ENCODE assay signal across 8 mouse cellular contexts in genomic region chr9:111093094-111093493, GRCm38 (mm10). TPM values are rescaled to one million over a fixed set of nuclear protein-coding genes. Genes with fewer than 3 reads are reported as not detected.
DNase-seq lines count a peak whose midpoint lies in the region; ATAC-seq and TF ChIP-seq lines count a peak whose summit lies in the region.
"Had no signal": no experiment of that assay in that cellular context is flagged by ENCODE, and none has a peak within 500 bp of the region (broad histone marks: within the 10 kb centered on the region; RNA-seq: fewer than 3 reads in every experiment).

No protein-coding gene starts in this region.

- H3K36me3 ChIP-seq in kidney, postnatal 0 days (ENCODE audit: insufficient read depth, low read length) = no peaks in the 10 kb centered on the region
- no peaks in the 10 kb centered on the region for H3K36me3 ChIP-seq in lung, embryonic 14.5 days (ENCODE audit: insufficient read depth)
- H3K36me3 ChIP-seq: heart, embryonic 15.5 days had no signal

- no peak overlapping the region for H3K4me2 ChIP-seq in kidney, postnatal 0 days (ENCODE audit: low read length)
- no peak overlapping the region for H3K4me2 ChIP-seq in lung, embryonic 14.5 days
- H3K4me2 ChIP-seq: heart, embryonic 15.5 days had no signal

- H3K27ac ChIP-seq in kidney, postnatal 0 days = no peak overlapping the region
- no peak overlapping the region for H3K27ac ChIP-seq in lung, embryonic 14.5 days (ENCODE audit: low read depth)
- H3K27ac ChIP-seq: heart, embryonic 15.5 days had no signal

- ATAC-seq in kidney, postnatal 0 days (replicated peaks; ENCODE audit: low FRiP score, low read depth) = no peak
- ATAC-seq in lung, embryonic 14.5 days (ENCODE audit: insufficient read depth) = no peak

- peak; percentile 93 for TF ChIP-seq CTCF in kidney, postnatal 0 days (IDR thresholded peaks at IDR 0.05; ENCODE audit: low read depth)
- peak; percentile 90 for TF ChIP-seq CTCF in lung, embryonic 14.5 days (IDR thresholded peaks at IDR 0.05; ENCODE audit: low read depth)

- H3K4me3 ChIP-seq in kidney, postnatal 0 days (replicated peaks; ENCODE audit: low read depth, low read length) = no peak overlapping the region
- no peak overlapping the region for H3K4me3 ChIP-seq in lung, embryonic 14.5 days (ENCODE audit: low read depth, low read length)
- H3K4me3 ChIP-seq: heart, embryonic 15.5 days had no signal

- peak; percentile 32 to 41 for DNase-seq in urinary bladder, adult 18-20 months (ENCODE audit: low spot score in 2 of 2)
- DNase-seq in urinary bladder, postnatal 10 days (ENCODE audit: low spot score) = no peak
- DNase-seq in adrenal gland, postnatal 10 days = peak; percentile 71
- DNase-seq in embryo, embryonic 9.5 days (ENCODE audit: extremely low spot score) = peak; percentile 36
- DNase-seq in kidney, postnatal 0 days (ENCODE audit: low spot score) = peak; percentile 83
- peak; percentile 82 for DNase-seq in lung, embryonic 14.5 days
- peak; percentile 49 for DNase-seq in skeletal muscle tissue, adult 2 months (ENCODE audit: low read depth, low spot score)

- WGBS in kidney, postnatal 0 days = 29% methylated on average over 5 of the region's 5 CpGs
- WGBS in lung, embryonic 14.5 days = 29% methylated on average over 5 of the region's 5 CpGs

- peaks cover 12% of the 10 kb centered on the region; the same call in 1 of the 2 replicates for H3K4me1 ChIP-seq in kidney, postnatal 0 days (replicated peaks; ENCODE audit: insufficient read depth, low read length)
- H3K4me1 ChIP-seq in lung, embryonic 14.5 days (ENCODE audit: insufficient read depth) = peaks cover 5% of the 10 kb centered on the region; the same call in 1 of the 2 replicates

- no peak overlapping the region for H3K9ac ChIP-seq in kidney, postnatal 0 days (ENCODE audit: low read depth, low read length)
- H3K9ac ChIP-seq in lung, embryonic 14.5 days = no peak overlapping the region
- H3K9ac ChIP-seq: heart, embryonic 15.5 days had no signal

- H3K9me3 ChIP-seq in kidney, postnatal 0 days (replicated peaks; ENCODE audit: low read length) = no peaks in the 10 kb centered on the region
- H3K9me3 ChIP-seq in lung, embryonic 14.5 days (ENCODE audit: low read depth, low read length) = no peaks in the 10 kb centered on the region
- H3K9me3 ChIP-seq: heart, embryonic 15.5 days had no signal

- H3K27me3 ChIP-seq in kidney, postnatal 0 days (ENCODE audit: insufficient read depth, low read length) = no peaks in the 10 kb centered on the region
- H3K27me3 ChIP-seq in lung, embryonic 14.5 days (ENCODE audit: insufficient read depth, low read length) = no peaks in the 10 kb centered on the region
- H3K27me3 ChIP-seq: heart, embryonic 15.5 days had no signal

RNA-seq across cellular contexts. Expression of gene Lrrfip2, which starts 24.3 kb away (rescaled TPM):
- total RNA-seq in adrenal gland, postnatal 10 days (2021) = 10 to 100 TPM; 41.7 to 50.1 TPM
- polyA plus RNA-seq in kidney, postnatal 0 days (2015; fragmentation: Nextera tagmentation; extraction: Ambion mirVana) = 39.6 and 39.9 TPM in 2 replicates
- polyA plus RNA-seq in lung, embryonic 14.5 days (2014; fragmentation: Nextera tagmentation; extraction: Ambion mirVana) = 39.6 and 40.4 TPM in 2 replicates

RNA-seq across cellular contexts. Expression of gene Ccrl2, which starts 35.8 kb away (rescaled TPM):
- total RNA-seq in adrenal gland, postnatal 10 days (2021) = 1 to 10 TPM; 3.4 to 4.8 TPM
- polyA plus RNA-seq in kidney, postnatal 0 days (2015; fragmentation: Nextera tagmentation; extraction: Ambion mirVana) = 2.7 and 3.5 TPM in 2 replicates
- 2.1 and 2.9 TPM in 2 replicates for polyA plus RNA-seq in lung, embryonic 14.5 days (2014; fragmentation: Nextera tagmentation; extraction: Ambion mirVana)
